Mouse (Mus musculus): Measurements from ENCODE around the gene Zbtb5.
"Not testable (repeated sequence)": the region's sequence is repeated elsewhere in the genome, so short reads cannot be mapped to it uniquely, and the experiment has no call there.

Gene Zbtb5

GRCm38 (mm10) chr4:45012105-45012975 lies at the start of gene Zbtb5:
TSS of gene Zbtb5 (minus strand) at chr4:45012412.
- DNase-seq (ENCODE audit: low spot score): peak; percentile 100

GRCm38 (mm10) chr4:45055451-45055850 lies 43.2 kb upstream of the Zbtb5 start:
- DNase-seq (ENCODE audit: low spot score): no peak

- no peak for DNase-seq (ENCODE audit: low spot score)
Measured at GRCm38 (mm10) chr4:45054862-45055261, 42.6 kb upstream of the Zbtb5 start.

- no peak for DNase-seq (ENCODE audit: low spot score)
Measured at GRCm38 (mm10) chr4:45047956-45048355, 35.7 kb upstream of the Zbtb5 start.

- DNase-seq (ENCODE audit: low spot score): no peak
Measured at GRCm38 (mm10) chr4:45047286-45047887, 35.2 kb upstream of the Zbtb5 start.

GRCm38 (mm10) chr4:45046679-45047078 lies 34.5 kb upstream of the Zbtb5 start:
- DNase-seq (ENCODE audit: low spot score): no peak

GRCm38 (mm10) chr4:45040795-45041194 lies 28.6 kb upstream of the Zbtb5 start:
- DNase-seq (ENCODE audit: low spot score): no peak

- not testable (repeated sequence) for DNase-seq (ENCODE audit: low spot score)
Measured at GRCm38 (mm10) chr4:45039546-45039945, 27.3 kb upstream of the Zbtb5 start.

GRCm38 (mm10) chr4:45038879-45039278 lies 26.7 kb upstream of the Zbtb5 start:
- not testable (repeated sequence) for DNase-seq (ENCODE audit: low spot score)

GRCm38 (mm10) chr4:45037455-45038410 lies 25.5 kb upstream of the Zbtb5 start:
- DNase-seq (ENCODE audit: low spot score): no peak

- no peak for DNase-seq (ENCODE audit: low spot score)
Measured at GRCm38 (mm10) chr4:45036571-45036970, 24.4 kb upstream of the Zbtb5 start.

GRCm38 (mm10) chr4:45036048-45036447 lies 23.8 kb upstream of the Zbtb5 start:
- no peak for DNase-seq (ENCODE audit: low spot score)

- DNase-seq (ENCODE audit: low spot score): no peak
Measured at GRCm38 (mm10) chr4:45034693-45035628, 22.7 kb upstream of the Zbtb5 start.

- DNase-seq (ENCODE audit: low spot score): no peak
Measured at GRCm38 (mm10) chr4:45032586-45032985, 20.4 kb upstream of the Zbtb5 start.

GRCm38 (mm10) chr4:45026459-45026858 lies 14.2 kb upstream of the Zbtb5 start:
- DNase-seq (ENCODE audit: low spot score): no peak

GRCm38 (mm10) chr4:45019009-45019408 lies 6.8 kb upstream of the Zbtb5 start:
- DNase-seq (ENCODE audit: low spot score): no peak

GRCm38 (mm10) chr4:45018452-45018980 lies 6.3 kb upstream of the Zbtb5 start, which contains the start of gene Polr1e:
TSS of gene Polr1e (plus strand) at chr4:45018583.
- peak; percentile 91 for DNase-seq (ENCODE audit: low spot score)

- peak; percentile 26 for DNase-seq (ENCODE audit: low spot score)
Measured at GRCm38 (mm10) chr4:45015615-45016014, 3.4 kb upstream of the Zbtb5 start.

GRCm38 (mm10) chr4:45013537-45013936 lies 1.3 kb upstream of the Zbtb5 start:
- no peak for DNase-seq (ENCODE audit: low spot score)

- no peak for DNase-seq (ENCODE audit: low spot score)
Measured at GRCm38 (mm10) chr4:45013031-45013431, 819 bp upstream of the Zbtb5 start.

Data from yolk sac, embryonic 10.5 days (tissue).